Mouse (Mus musculus) MEL (cell line): ENCODE results near the gene Zfp512b. TPM values are rescaled to one million over a fixed set of nuclear protein-coding genes. Genes with fewer than 3 reads are reported as not detected.

Experiments used
- DNase-seq: peaks from one replicate; pipeline ENCODE4 v3.0.0; 2011; ENCODE audit warnings: low read depth, low spot score
- H3K27ac ChIP-seq: 2 replicates; pipeline ENCODE4 v1.5.1; 2012; ENCODE audit warnings: low read depth, mild to moderate bottlenecking, control low read depth, low read length, moderate library complexity; ENCODE audit not compliant: control insufficient read depth
- H3K27me3 ChIP-seq, 2 experiments: fragments of 150-350 bp in 1 of 2; sonication (generic) in 1 of 2; 2 replicates each; pipeline ENCODE4 v1.6.1; 2012; ENCODE audit warnings: low read length in 2 of 2, mild to moderate bottlenecking in 2 of 2, improper control_type of control experiment in 1 of 2, moderate library complexity in 1 of 2; ENCODE audit not compliant: insufficient read depth in 2 of 2, control insufficient read depth in 1 of 2
- H3K36me3 ChIP-seq, 2 experiments: 2 replicates each; pipeline ENCODE4 v1.6.1; 2012 to 2014; ENCODE audit warnings: low read length in 2 of 2, improper control_type of control experiment in 1 of 2, inconsistent platforms in 1 of 2, mild to moderate bottlenecking in 1 of 2; ENCODE audit not compliant: insufficient read depth in 2 of 2, control insufficient read depth in 1 of 2
- H3K4me1 ChIP-seq, 2 experiments: fragments of 150-350 bp in 1 of 2; sonication (generic) in 1 of 2; 2 replicates each; pipeline ENCODE4 v1.6.1; 2012; ENCODE audit warnings: low read length in 2 of 2, improper control_type of control experiment in 1 of 2, mild to moderate bottlenecking in 1 of 2; ENCODE audit not compliant: insufficient read depth in 2 of 2, control insufficient read depth in 1 of 2
- H3K4me3 ChIP-seq, 2 experiments: fragments of 150-350 bp in 1 of 2; sonication (generic) in 1 of 2; 2 replicates each; pipeline ENCODE4 v1.5.1; 2012; ENCODE audit warnings: low read depth in 2 of 2, low read length in 2 of 2, mild to moderate bottlenecking in 2 of 2, moderate library complexity in 2 of 2, control low read depth in 1 of 2, improper control_type of control experiment in 1 of 2; ENCODE audit not compliant: control insufficient read depth in 1 of 2, insufficient read depth in 1 of 2
- H3K79me2 ChIP-seq: 2 replicates; pipeline ENCODE4 v1.6.1; 2012; ENCODE audit warnings: mild to moderate bottlenecking, low read length, moderate library complexity; ENCODE audit not compliant: control insufficient read depth, poor library complexity, insufficient read depth
- H3K9ac ChIP-seq: 2 replicates; pipeline ENCODE4 v1.6.1; 2012; ENCODE audit warnings: low read depth, mild to moderate bottlenecking, control low read depth, low read length, moderate library complexity; ENCODE audit not compliant: control insufficient read depth, poor library complexity, severe bottlenecking
- H3K9me3 ChIP-seq: fragments of 150-350 bp; sonication (generic); replicated peaks from 2 replicates; pipeline ENCODE4 v1.6.1; 2012; ENCODE audit warnings: mild to moderate bottlenecking, low read length, improper control_type of control experiment, moderate library complexity; ENCODE audit not compliant: insufficient read depth
- BHLHE40 ChIP-seq: IDR thresholded peaks from 2 replicates; pipeline ENCODE4 v1.6.1; 2012; ENCODE audit warnings: low read depth, mild to moderate bottlenecking, inconsistent platforms, low read length, improper control_type of control experiment, borderline replicate concordance
- CHD2 ChIP-seq: IDR thresholded peaks from 2 replicates; pipeline ENCODE4 v1.6.1; 2011; ENCODE audit warnings: low read length, improper control_type of control experiment
- E2F4 ChIP-seq: IDR thresholded peaks from 2 replicates; pipeline ENCODE4 v1.6.1; 2011; ENCODE audit warnings: low read depth, low read length, improper control_type of control experiment, borderline replicate concordance
- KAT2A ChIP-seq: conservative IDR thresholded peaks from 2 replicates; pipeline ENCODE4 v1.6.1; 2012; ENCODE audit warnings: low read depth, low read length, improper control_type of control experiment, inconsistent platforms
- MAX ChIP-seq: IDR thresholded peaks from 2 replicates; pipeline ENCODE4 v1.6.1; 2011; ENCODE audit warnings: low read length, improper control_type of control experiment
- MEF2A ChIP-seq: IDR thresholded peaks from 2 replicates; pipeline ENCODE4 v1.6.1; 2014; ENCODE audit warnings: low read depth, mild to moderate bottlenecking, inconsistent platforms, low read length, improper control_type of control experiment; ENCODE audit not compliant: poor library complexity, insufficient replicate concordance, severe bottlenecking; ENCODE audit errors: extremely low read depth
- MYB ChIP-seq: IDR thresholded peaks from 2 replicates; pipeline ENCODE4 v1.6.1; 2011; ENCODE audit warnings: mild to moderate bottlenecking, low read depth, low read length, improper control_type of control experiment
- NELFE ChIP-seq: IDR thresholded peaks from 2 replicates; pipeline ENCODE4 v1.6.1; 2011; ENCODE audit warnings: low read depth, low read length, improper control_type of control experiment
- NRF1 ChIP-seq: IDR thresholded peaks from 2 replicates; pipeline ENCODE4 v1.6.1; 2014; ENCODE audit warnings: low read depth, mild to moderate bottlenecking, inconsistent platforms, low read length, improper control_type of control experiment, moderate library complexity; ENCODE audit not compliant: poor library complexity, insufficient read depth, severe bottlenecking
- POLR2A ChIP-seq, 2 experiments: IDR thresholded peaks; 2 replicates each; pipeline ENCODE4 v1.6.1; 2011 to 2012; ENCODE audit warnings: low read length in 2 of 2, mild to moderate bottlenecking in 2 of 2, control low read depth in 1 of 2, improper control_type of control experiment in 1 of 2, low read depth in 1 of 2, moderate library complexity in 1 of 2; ENCODE audit not compliant: control insufficient read depth in 1 of 2, insufficient read depth in 1 of 2, poor library complexity in 1 of 2
- POLR2AphosphoS2 ChIP-seq: IDR thresholded peaks from 2 replicates; pipeline ENCODE4 v1.6.1; 2011; ENCODE audit warnings: low read length, improper control_type of control experiment
- SIN3A ChIP-seq: IDR thresholded peaks from 2 replicates; pipeline ENCODE4 v1.6.1; 2012; ENCODE audit warnings: low read length, improper control_type of control experiment, inconsistent platforms
- TAL1 ChIP-seq: IDR thresholded peaks from 2 replicates; pipeline ENCODE4 v1.6.1; 2012; ENCODE audit warnings: mild to moderate bottlenecking, inconsistent platforms, low read length, moderate library complexity, mixed read lengths
- ZKSCAN1 ChIP-seq: IDR thresholded peaks from 2 replicates; pipeline ENCODE4 v1.6.1; 2012; ENCODE audit warnings: low read depth, mild to moderate bottlenecking, inconsistent platforms, low read length, improper control_type of control experiment, moderate library complexity
- ZMIZ1 ChIP-seq: IDR thresholded peaks from 2 replicates; pipeline ENCODE4 v1.6.1; 2012; ENCODE audit warnings: low read depth, mild to moderate bottlenecking, inconsistent platforms, low read length, improper control_type of control experiment, moderate library complexity
- polyA plus RNA-seq, 2 experiments: library from polyadenylated mRNA; stranded (reverse) in 1 of 2; unstranded in 1 of 2; fragments of >175 nt in 1 of 2; fragments of >200 nt in 1 of 2; gene quantifications; 2 replicates each; pipeline versions ENCODE4 v1.2.1 to v1.2.4; 2012; ENCODE audit warnings: low replicate concordance in 2 of 2, low read depth in 1 of 2; ENCODE audit not compliant: insufficient read length in 2 of 2, insufficient read depth in 1 of 2, missing spikeins in 1 of 2
- total RNA-seq: library from RNA; depleted of rRNA; stranded (reverse); fragments of 300-350 nt; gene quantifications from 2 replicates; pipeline ENCODE4 v1.2.3, GENCODE M21; 2012

The Zfp512b gene
- total and polyA plus RNA-seq, 3 experiments = 15.5 to 37.6 TPM; not detected in 1

- H3K4me1 ChIP-seq = peaks cover 0 to 3% of the 10 kb centered on the region in 2 experiments; a peak in 2 of 4 replicates
- no peaks in the 10 kb centered on the region for H3K27me3 ChIP-seq
- H3K9me3 ChIP-seq = no peaks in the 10 kb centered on the region
- no peak overlapping the region for H3K9ac ChIP-seq
- H3K36me3 ChIP-seq = peaks cover 0 to 2% of the 10 kb centered on the region in 2 experiments; a peak in 3 of 4 replicates
- no peak overlapping the region for H3K4me3 ChIP-seq
- TF ChIP-seq ZKSCAN1 = no peak
- no peak for TF ChIP-seq CHD2
- no peak for TF ChIP-seq ZMIZ1
- no peak for DNase-seq
- peaks cover 8% of the 10 kb centered on the region for H3K79me2 ChIP-seq
- no peak overlapping the region for H3K27ac ChIP-seq
These were observed 7.1 kb downstream of the Zfp512b start for GRCm38 (mm10) chr2:181585506-181585905.

- Histone ChIP-seq H3K36me3 (peaks cover 0 to 2% of the 10 kb centered on the region in 2 experiments; a peak in 3 of 4 replicates), H3K4me1 (peaks cover 0 to 3% of the 10 kb centered on the region in 2 experiments; a peak in 2 of 4 replicates), H3K79me2 (peaks cover 8% of the 10 kb centered on the region)
- no peak for DNase-seq
- no peak for TF ChIP-seq POLR2A (IDR thresholded peaks at IDR 0.05; ENCODE audit: control insufficient read depth in 1 of 2, insufficient read depth in 1 of 2, low read depth in 1 of 2, low read length in 2 of 2, poor library complexity in 1 of 2)
- no peak for TF ChIP-seq BHLHE40
- TF ChIP-seq NRF1 = no peak
- no peak for TF ChIP-seq KAT2A
- no peak for TF ChIP-seq MAX
- no peak for TF ChIP-seq E2F4
- TF ChIP-seq SIN3A = no peak
- no peak for TF ChIP-seq NELFE
- no peak for TF ChIP-seq MYB
- no peak for TF ChIP-seq POLR2AphosphoS2
- no peak for TF ChIP-seq TAL1
- no peak for TF ChIP-seq MEF2A
- TF ChIP-seq, all 39 proteins: peak for 0
- H3K9me3 ChIP-seq = no peaks in the 10 kb centered on the region
- H3K4me3 ChIP-seq = no peak within 1 kb of the TSS
- no peak within 1 kb of the TSS for H3K27ac ChIP-seq
- H3K27me3 ChIP-seq = no peaks in the 10 kb centered on the region
- H3K9ac ChIP-seq = no peak within 1 kb of the TSS
These were observed 8.1 kb downstream of the Zfp512b start, which contains the start of gene Uckl1 for GRCm38 (mm10) chr2:181584411-181584942. TSS of gene Uckl1 (minus strand) at chr2:181584892.
